Mouse (Mus musculus): ENCODE data around the gene Esr2. TPM values are rescaled to one million over a fixed set of nuclear protein-coding genes. Genes with fewer than 3 reads are reported as not detected.

Gene Esr2
- polyA plus RNA-seq, 1 experiment, result 0.27 TPM

GRCm38 (mm10) chr12:76073981-76074380, 103.1 kb downstream of the Esr2 start:
- no peak for DNase-seq (ENCODE audit: low read depth)

GRCm38 (mm10) chr12:76073066-76073826, 103.8 kb downstream of the Esr2 start:
- TF ChIP-seq CTCF (IDR thresholded peaks at IDR 0.05; ENCODE audit: borderline replicate concordance, extremely low read depth, insufficient read depth, insufficient read length) (no peak), POLR2A (IDR thresholded peaks at IDR 0.05; ENCODE audit: borderline replicate concordance, extremely low read depth, insufficient read depth, insufficient read length, poor library complexity, severe bottlenecking) (no peak)
- peak; percentile 58 for DNase-seq (ENCODE audit: low read depth)

More at GRCm38 (mm10) chr12:76073981-76074380, 103.1 kb downstream of the Esr2 start:
- TF ChIP-seq CTCF (IDR thresholded peaks at IDR 0.05; ENCODE audit: borderline replicate concordance, extremely low read depth, insufficient read depth, insufficient read length) (no peak), POLR2A (IDR thresholded peaks at IDR 0.05; ENCODE audit: borderline replicate concordance, extremely low read depth, insufficient read depth, insufficient read length, poor library complexity, severe bottlenecking) (no peak)

GRCm38 (mm10) chr12:76071935-76072849, 104.9 kb downstream of the Esr2 start:
- DNase-seq (ENCODE audit: low read depth), result peak; percentile 54

More at GRCm38 (mm10) chr12:76071935-76072849, 104.9 kb downstream of the Esr2 start:
- TF ChIP-seq CTCF (IDR thresholded peaks at IDR 0.05; ENCODE audit: borderline replicate concordance, extremely low read depth, insufficient read depth, insufficient read length) (no peak), POLR2A (IDR thresholded peaks at IDR 0.05; ENCODE audit: borderline replicate concordance, extremely low read depth, insufficient read depth, insufficient read length, poor library complexity, severe bottlenecking) (no peak)

Other genes with a start within 250 kb of the Esr2 start
- gene Tex21, start 69.5 kb upstream of the Esr2 start, polyA plus RNA-seq (2012; rRNA removed), result 0.04 TPM in 1 of 2 replicates, not detected in the other
- 27.9 and 30.9 TPM in 2 replicates for gene Mthfd1, start 78.0 kb upstream of the Esr2 start, polyA plus RNA-seq (2012; rRNA removed)
- gene Akap5, start 147.6 kb upstream of the Esr2 start, polyA plus RNA-seq (2012; rRNA removed), result 4.2 and 8.5 TPM in 2 replicates
- 22.3 and 24.8 TPM in 2 replicates for gene Zbtb25, start 192.3 kb upstream of the Esr2 start, polyA plus RNA-seq (2012; rRNA removed)
- gene Zbtb1, start 193.0 kb upstream of the Esr2 start, polyA plus RNA-seq (2012; rRNA removed), result 3.1 and 3.4 TPM in 2 replicates
- gene Hspa2, start 226.9 kb upstream of the Esr2 start, polyA plus RNA-seq (2012; rRNA removed), result 3.9 and 5.4 TPM in 2 replicates
- 0.44 and 1.2 TPM in 2 replicates for gene Ppp1r36, start 240.3 kb upstream of the Esr2 start, polyA plus RNA-seq (2012; rRNA removed)